Mouse (Mus musculus) ES-Bruce4 (cell line): ENCODE measurements around the gene Tmprss11f. TPM values are rescaled to one million over a fixed set of nuclear protein-coding genes. Genes with fewer than 3 reads are reported as not detected.

Source experiments
- H3K27ac ChIP-seq: 2 replicates; pipeline ENCODE4 v1.5.1; 2012; ENCODE audit warnings: low read length, inconsistent platforms; ENCODE audit not compliant: insufficient read depth
- H3K27me3 ChIP-seq: 2 replicates; pipeline ENCODE4 v1.6.1; 2012; ENCODE audit warnings: mild to moderate bottlenecking, low read length, inconsistent platforms; ENCODE audit not compliant: control insufficient read depth, poor library complexity, insufficient read depth, severe bottlenecking
- H3K36me3 ChIP-seq: 2 replicates; pipeline ENCODE4 v1.6.1; 2012; ENCODE audit warnings: inconsistent platforms, mild to moderate bottlenecking, low read length, moderate library complexity; ENCODE audit not compliant: control insufficient read depth, poor library complexity, insufficient read depth, severe bottlenecking
- H3K4me1 ChIP-seq: one replicate; pipeline ENCODE4 v1.8.1; 2011; ENCODE audit warnings: low read length; ENCODE audit not compliant: control insufficient read depth, insufficient read depth
- H3K4me3 ChIP-seq: 2 replicates; pipeline ENCODE4 v1.5.1; 2011; ENCODE audit warnings: low read depth, mild to moderate bottlenecking, low read length
- H3K9ac ChIP-seq: 2 replicates; pipeline ENCODE4 v1.6.1; 2012; ENCODE audit warnings: low read depth, mild to moderate bottlenecking, inconsistent platforms; ENCODE audit not compliant: poor library complexity, severe bottlenecking
- H3K9me3 ChIP-seq: replicated peaks from 2 replicates; pipeline ENCODE4 v1.6.1; 2012; ENCODE audit warnings: mild to moderate bottlenecking, low read length, inconsistent platforms; ENCODE audit not compliant: control insufficient read depth, poor library complexity, insufficient read depth, severe bottlenecking
- CTCF ChIP-seq: IDR thresholded peaks from one replicate; pipeline ENCODE4 v1.8.1; 2011; ENCODE audit warnings: low read depth, low read length
- EP300 ChIP-seq: IDR thresholded peaks from 2 replicates; pipeline ENCODE4 v1.6.1; 2011; ENCODE audit warnings: low read depth, low read length; ENCODE audit not compliant: insufficient read depth
- POLR2A ChIP-seq: IDR thresholded peaks from one replicate; pipeline ENCODE4 v1.8.1; 2011; ENCODE audit warnings: low read length; ENCODE audit not compliant: insufficient read depth
- polyA plus RNA-seq: library from polyadenylated mRNA; stranded (reverse); fragments of >200 nt; gene quantifications from 2 replicates; pipeline ENCODE4 v1.2.4, GENCODE M21; 2011; ENCODE audit warnings: low read depth; ENCODE audit not compliant: missing spikeins, insufficient read depth, insufficient read length

The Tmprss11f gene
- polyA plus RNA-seq, 1 experiment: 0.99 TPM

DNA sequence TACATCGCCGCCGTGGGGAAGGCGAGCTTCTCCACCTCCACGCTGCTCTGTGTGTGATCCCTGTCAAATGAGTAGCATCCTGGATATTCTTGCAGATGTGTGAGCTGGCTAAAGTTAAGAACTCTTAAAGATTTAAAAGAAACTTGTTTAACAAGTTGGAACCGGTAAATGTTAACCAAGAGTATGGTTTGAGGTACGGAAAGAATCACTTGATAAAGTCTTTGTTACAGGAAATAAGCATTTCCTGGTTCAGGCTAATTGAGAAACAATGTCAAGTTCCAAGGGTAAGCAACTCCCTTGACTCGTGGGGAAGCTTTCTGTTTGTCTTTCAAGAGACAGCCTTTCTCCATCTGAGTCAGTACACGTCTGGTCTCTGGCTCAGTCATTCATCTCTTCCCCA is 113.7 kb downstream of the Tmprss11f start, which contains the start of gene Tmprss11g:
TSS of gene Tmprss11g (minus strand) at position 101 of the 400 bp plus-strand sequence.
- TF ChIP-seq POLR2A (no peak), CTCF (no peak), EP300 (no peak)
- no peak within 1 kb of the TSS for H3K4me3 ChIP-seq
- H3K36me3 ChIP-seq: no peaks in the 10 kb centered on the region
- H3K27ac ChIP-seq: no peak within 1 kb of the TSS
- no peaks in the 10 kb centered on the region for H3K9me3 ChIP-seq
- H3K9ac ChIP-seq: no peak within 1 kb of the TSS
- no peaks in the 10 kb centered on the region for H3K4me1 ChIP-seq
- no peaks in the 10 kb centered on the region for H3K27me3 ChIP-seq

DNA sequence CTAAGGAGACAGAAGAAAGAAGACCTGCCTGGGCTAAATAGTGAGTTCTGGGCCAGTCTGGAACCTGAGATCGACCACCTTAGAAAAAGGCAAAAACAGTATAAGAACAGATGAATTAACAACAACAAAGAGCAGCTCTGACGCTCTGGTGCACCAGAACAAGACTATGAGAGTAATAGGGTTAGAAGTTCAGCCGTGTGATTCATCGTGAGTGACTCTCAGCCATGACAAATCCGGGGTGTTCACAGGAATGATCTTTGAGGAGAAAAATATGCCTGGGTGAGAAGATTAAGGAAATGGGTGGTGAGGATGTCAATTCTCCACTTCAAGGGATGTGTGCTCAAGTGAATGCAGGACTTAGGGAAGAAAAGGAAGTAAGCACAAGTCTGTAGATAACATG is 120.7 kb downstream of the Tmprss11f start:
- H3K27ac ChIP-seq: no peak overlapping the region
- no peak overlapping the region for H3K4me3 ChIP-seq
- H3K9me3 ChIP-seq: no peaks in the 10 kb centered on the region
- H3K9ac ChIP-seq: no peak overlapping the region
- TF ChIP-seq EP300: no peak
- TF ChIP-seq CTCF: no peak
- no peak for TF ChIP-seq POLR2A
- no peaks in the 10 kb centered on the region; the same call in 1 of the 2 replicates for H3K27me3 ChIP-seq
- H3K36me3 ChIP-seq: no peaks in the 10 kb centered on the region
- H3K4me1 ChIP-seq: no peaks in the 10 kb centered on the region

DNA sequence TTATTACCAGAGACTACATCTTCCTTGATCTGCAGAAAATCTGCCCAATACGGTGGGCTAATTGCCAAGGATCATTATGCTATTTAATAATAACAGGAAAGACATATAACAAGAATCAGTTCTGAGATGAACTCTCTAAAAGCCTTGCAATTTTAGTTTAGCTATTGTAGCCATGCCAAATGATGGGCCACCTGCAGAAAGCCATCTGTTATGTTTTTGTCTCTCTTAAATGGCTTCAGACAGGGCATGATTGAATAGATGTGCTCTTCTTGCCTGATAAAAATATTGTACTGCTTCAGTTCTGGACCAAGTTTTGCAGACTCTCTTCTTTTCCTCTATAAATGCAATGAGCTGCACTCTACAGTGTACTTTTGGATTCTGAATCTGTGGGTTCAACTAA is 138.8 kb downstream of the Tmprss11f start:
- TF ChIP-seq CTCF (no peak), POLR2A (no peak), EP300 (no peak)
- H3K9ac ChIP-seq: no peak overlapping the region
- no peaks in the 10 kb centered on the region for H3K9me3 ChIP-seq
- H3K27me3 ChIP-seq: no peaks in the 10 kb centered on the region
- H3K4me1 ChIP-seq: no peaks in the 10 kb centered on the region
- H3K27ac ChIP-seq: no peak overlapping the region
- H3K4me3 ChIP-seq: no peak overlapping the region
- H3K36me3 ChIP-seq: no peaks in the 10 kb centered on the region

DNA sequence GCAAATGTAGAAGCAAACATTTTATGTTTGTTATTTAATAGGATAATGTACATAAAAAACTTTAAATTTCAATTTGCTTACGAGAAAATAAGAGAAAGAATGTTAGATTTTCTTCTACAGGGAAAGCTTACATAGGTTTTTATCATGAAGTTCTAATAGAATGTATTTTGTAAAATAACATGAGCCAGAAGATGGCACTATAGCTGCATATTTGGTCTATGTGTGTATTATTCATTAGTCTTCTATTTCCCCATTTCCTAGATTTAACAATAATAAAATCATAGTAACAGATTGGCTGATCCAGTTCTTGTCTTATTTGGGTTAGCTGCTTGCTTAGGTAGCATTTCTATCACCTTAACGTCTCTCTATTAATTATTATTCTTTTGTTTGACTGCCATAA is 149.7 kb downstream of the Tmprss11f start:
- H3K9me3 ChIP-seq: no peaks in the 10 kb centered on the region
- H3K27me3 ChIP-seq: no peaks in the 10 kb centered on the region
- no peak overlapping the region for H3K27ac ChIP-seq
- TF ChIP-seq CTCF: no peak
- TF ChIP-seq POLR2A: no peak
- no peak for TF ChIP-seq EP300
- no peak overlapping the region for H3K4me3 ChIP-seq
- no peaks in the 10 kb centered on the region for H3K36me3 ChIP-seq
- H3K9ac ChIP-seq: no peak overlapping the region
- no peaks in the 10 kb centered on the region for H3K4me1 ChIP-seq

DNA sequence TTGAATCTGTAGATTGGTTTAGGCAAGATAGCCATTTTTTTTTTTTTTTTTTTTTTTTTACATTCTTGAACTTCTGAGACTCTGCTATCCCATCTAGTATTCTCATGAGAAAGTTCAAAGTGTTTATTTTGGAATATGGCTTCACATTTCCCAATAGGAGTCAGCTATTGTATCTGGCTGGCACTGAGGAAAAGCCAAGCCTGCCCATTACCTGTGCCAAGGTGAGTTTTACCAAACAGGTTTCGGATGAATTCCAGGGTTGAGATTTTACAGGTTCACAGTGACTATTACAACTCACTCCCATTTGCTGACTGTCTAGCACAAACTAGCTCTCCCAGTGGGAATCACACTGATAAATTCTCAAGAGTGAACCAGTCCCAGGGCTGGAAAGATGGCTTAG is 150.2 kb downstream of the Tmprss11f start:
- Histone ChIP-seq H3K9me3 (no peaks in the 10 kb centered on the region), H3K36me3 (no peaks in the 10 kb centered on the region), H3K27me3 (no peaks in the 10 kb centered on the region), H3K4me1 (no peaks in the 10 kb centered on the region), H3K27ac (no peak overlapping the region), H3K4me3 (no peak overlapping the region), H3K9ac (no peak overlapping the region)
- TF ChIP-seq CTCF: no peak
- no peak for TF ChIP-seq EP300
- TF ChIP-seq POLR2A: no peak

DNA sequence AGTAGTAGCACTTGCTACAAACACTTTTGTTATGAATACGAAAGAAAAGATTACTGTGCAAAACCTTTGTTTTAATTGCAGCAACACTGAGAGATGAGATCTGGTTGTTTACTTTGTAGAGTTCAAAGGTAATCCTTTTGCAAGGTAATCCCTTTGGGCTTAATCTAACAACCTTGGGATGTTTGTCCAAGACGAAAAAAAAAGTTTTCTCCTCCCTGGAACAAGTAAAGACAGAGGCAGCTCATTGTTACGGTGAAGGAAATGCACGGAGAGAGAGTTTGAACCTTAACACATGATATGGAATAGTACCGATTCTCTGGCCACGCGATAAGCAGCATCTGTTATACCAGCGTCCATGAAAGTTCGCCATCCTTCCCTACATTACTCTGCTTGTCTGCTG is 158.4 kb downstream of the Tmprss11f start:
- Histone ChIP-seq H3K4me3 (no peak overlapping the region), H3K4me1 (no peaks in the 10 kb centered on the region), H3K27ac (no peak overlapping the region), H3K27me3 (no peaks in the 10 kb centered on the region), H3K9me3 (no peaks in the 10 kb centered on the region), H3K36me3 (no peaks in the 10 kb centered on the region), H3K9ac (no peak overlapping the region)
- TF ChIP-seq EP300 (no peak), POLR2A (no peak), CTCF (no peak)

Other genes starting within 250 kb of the Tmprss11f start
- gene Tmprss11a, start 163.4 kb downstream of the Tmprss11f start, polyA plus RNA-seq: 0.32 and 0.37 TPM in 2 replicates
- not detected in 2 replicates for gene Tmprss11g, start 113.8 kb downstream of the Tmprss11f start, polyA plus RNA-seq
- not detected in 2 replicates for gene Tmprss11b, start 43.9 kb upstream of the Tmprss11f start, polyA plus RNA-seq
- gene Tmprss11e, start 113.4 kb upstream of the Tmprss11f start, polyA plus RNA-seq: not detected in 2 replicates
- 105 and 112 TPM in 2 replicates for gene Ythdc1, start 171.8 kb upstream of the Tmprss11f start, polyA plus RNA-seq